Mouse (Mus musculus) olfactory bulb, adult 2 months (tissue): ENCODE data around the gene Lyg2.

Experiments used
- CTCF ChIP-seq: fragments of 200-500 bp; IDR thresholded peaks from 2 replicates; pipeline ENCODE4 v1.5.1; 2012; ENCODE audit warnings: low read depth, mild to moderate bottlenecking, low read length, moderate library complexity; ENCODE audit not compliant: insufficient read depth
- POLR2A ChIP-seq: fragments of 200-500 bp; IDR thresholded peaks from 2 replicates; pipeline ENCODE4 v1.6.1; 2012; ENCODE audit warnings: mild to moderate bottlenecking, low read depth, low read length, moderate library complexity; ENCODE audit not compliant: insufficient read depth

DNA sequence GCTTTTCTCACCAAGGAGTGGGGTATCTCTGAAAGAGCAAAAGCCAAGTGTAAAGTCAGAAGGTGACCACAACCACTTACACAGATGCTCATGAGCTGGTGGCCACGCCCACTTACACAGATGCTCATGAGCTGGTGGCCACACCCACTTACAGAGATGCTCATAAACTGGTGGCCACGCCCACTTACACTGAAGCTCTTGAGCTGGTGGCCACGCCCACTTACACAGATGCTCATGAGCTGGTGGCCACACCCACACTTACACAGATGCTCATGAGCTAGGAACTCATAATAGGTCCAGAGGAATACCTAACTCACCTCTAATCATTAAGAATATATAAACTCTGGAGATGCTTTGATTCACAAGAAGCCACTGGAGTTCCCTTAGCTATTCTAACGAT, 31.8 kb downstream of the Lyg2 start:
- TF ChIP-seq CTCF = no peak
- TF ChIP-seq POLR2A = no peak
